Mouse (Mus musculus) hindbrain, embryonic 12.5 days (tissue): ENCODE results near the gene Epha3. TPM values are rescaled to one million over a fixed set of nuclear protein-coding genes. Genes with fewer than 3 reads are reported as not detected.

Source experiments
- ATAC-seq: fragments of 200-750 bp; cut with Nextera tagmentation; 2 replicates; pipeline ENCODE4 v1.8.0; 2017; ENCODE audit warnings: moderate TSS enrichment; ENCODE audit not compliant: low FRiP score
- H3K27ac ChIP-seq: fragments of 300-500 bp; sonication (generic); 2 replicates; pipeline ENCODE4 v1.5.1; 2016; ENCODE audit warnings: mild to moderate bottlenecking
- H3K27me3 ChIP-seq: fragments of 300-500 bp; sonication (generic); 2 replicates; pipeline ENCODE4 v1.6.1; 2016; ENCODE audit warnings: mild to moderate bottlenecking
- H3K36me3 ChIP-seq: fragments of 300-500 bp; sonication (generic); 2 replicates; pipeline ENCODE4 v1.6.1; 2016; ENCODE audit warnings: mild to moderate bottlenecking
- H3K4me1 ChIP-seq: fragments of 300-500 bp; sonication (generic); 2 replicates; pipeline ENCODE4 v1.6.1; 2016
- H3K4me2 ChIP-seq: fragments of 300-500 bp; sonication (generic); replicated peaks from 2 replicates; pipeline ENCODE4 v1.6.1; 2016; ENCODE audit warnings: mild to moderate bottlenecking
- H3K4me3 ChIP-seq: fragments of 300-500 bp; sonication (generic); 2 replicates; pipeline ENCODE4 v1.5.1; 2016; ENCODE audit warnings: mild to moderate bottlenecking
- H3K9ac ChIP-seq: fragments of 300-500 bp; sonication (generic); 2 replicates; pipeline ENCODE4 v1.6.1; 2016; ENCODE audit warnings: mild to moderate bottlenecking, moderate library complexity
- H3K9me3 ChIP-seq: fragments of 300-500 bp; sonication (generic); replicated peaks from 2 replicates; pipeline ENCODE4 v1.6.1; 2016; ENCODE audit warnings: mild to moderate bottlenecking
- WGBS: fragments of 180-500 bp; shearing (Covaris S2); methylation state at CpG from one replicate; pipeline ENCODE4 v1.1.7; 2016; 5-methylcytosine and 5-hydroxymethylcytosine counted together
- polyA plus RNA-seq: library from polyadenylated mRNA; unstranded; fragments of >200 nt; fragmentation: Nextera tagmentation; extraction: Ambion mirVana; gene quantifications from 2 replicates; pipeline ENCODE4 v1.2.1, GENCODE M21; 2016

The Epha3 gene
- polyA plus RNA-seq, 1 experiment from 2014 or later: 63.1 TPM

- H3K27ac ChIP-seq: no peak overlapping the region
- no peak overlapping the region for H3K9ac ChIP-seq
- H3K27me3 ChIP-seq: no peaks in the 10 kb centered on the region
- H3K9me3 ChIP-seq: no peaks in the 10 kb centered on the region
- H3K4me3 ChIP-seq: no peak overlapping the region
- no peaks in the 10 kb centered on the region for H3K4me1 ChIP-seq
- no peaks in the 10 kb centered on the region for H3K36me3 ChIP-seq
- H3K4me2 ChIP-seq: no peak overlapping the region
- WGBS: 74% methylated on average over 3 of the region's 3 CpGs
- ATAC-seq: no peak
These were observed 222.4 kb downstream of the Epha3 start for GRCm38 (mm10) chr16:63641603-63642002.

GRCm38 (mm10) chr16:63638701-63639100 lies 225.3 kb downstream of the Epha3 start:
- no peaks in the 10 kb centered on the region for H3K36me3 ChIP-seq
- no peaks in the 10 kb centered on the region for H3K4me1 ChIP-seq
- no peak overlapping the region for H3K4me2 ChIP-seq
- no peak overlapping the region for H3K9ac ChIP-seq
- no peak overlapping the region for H3K4me3 ChIP-seq
- no peak overlapping the region for H3K27ac ChIP-seq
- ATAC-seq: no peak
- WGBS: 37% methylated on average over 6 of the region's 6 CpGs
- H3K27me3 ChIP-seq: no peaks in the 10 kb centered on the region
- H3K9me3 ChIP-seq: no peaks in the 10 kb centered on the region

- WGBS: 94% methylated on average over 5 of the region's 5 CpGs
- H3K27me3 ChIP-seq: no peaks in the 10 kb centered on the region
- no peak overlapping the region for H3K27ac ChIP-seq
These were observed 230.2 kb downstream of the Epha3 start for GRCm38 (mm10) chr16:63633748-63634166.

GRCm38 (mm10) chr16:63625229-63625628 lies 238.7 kb downstream of the Epha3 start:
- Histone ChIP-seq H3K4me3 (no peak overlapping the region), H3K36me3 (no peaks in the 10 kb centered on the region), H3K27ac (no peak overlapping the region), H3K4me2 (no peak overlapping the region), H3K9me3 (no peaks in the 10 kb centered on the region), H3K27me3 (no peaks in the 10 kb centered on the region), H3K9ac (no peak overlapping the region), H3K4me1 (no peaks in the 10 kb centered on the region)
- no peak for ATAC-seq

More at GRCm38 (mm10) chr16:63633748-63634166, 230.2 kb downstream of the Epha3 start:
- Histone ChIP-seq H3K36me3 (no peaks in the 10 kb centered on the region), H3K4me2 (no peak overlapping the region), H3K4me3 (no peak overlapping the region), H3K9ac (no peak overlapping the region), H3K4me1 (no peaks in the 10 kb centered on the region), H3K9me3 (no peaks in the 10 kb centered on the region)
- ATAC-seq: no peak

GRCm38 (mm10) chr16:63621845-63622244 lies 242.1 kb downstream of the Epha3 start:
- Histone ChIP-seq H3K4me2 (no peak overlapping the region), H3K4me3 (no peak overlapping the region), H3K27me3 (no peaks in the 10 kb centered on the region), H3K9me3 (no peaks in the 10 kb centered on the region), H3K9ac (no peak overlapping the region), H3K27ac (no peak overlapping the region), H3K4me1 (no peaks in the 10 kb centered on the region), H3K36me3 (no peaks in the 10 kb centered on the region)
- no peak for ATAC-seq
- WGBS: 61% methylated on average over 6 of the region's 6 CpGs

- no peak overlapping the region for H3K27ac ChIP-seq
- no peak for ATAC-seq
- no peaks in the 10 kb centered on the region for H3K9me3 ChIP-seq
- no peaks in the 10 kb centered on the region for H3K4me1 ChIP-seq
- no peaks in the 10 kb centered on the region for H3K27me3 ChIP-seq
- H3K4me2 ChIP-seq: no peak overlapping the region
- no peak overlapping the region for H3K4me3 ChIP-seq
- H3K36me3 ChIP-seq: no peaks in the 10 kb centered on the region
- no peak overlapping the region for H3K9ac ChIP-seq
- 48% methylated on average over 3 of the region's 3 CpGs for WGBS
These were observed 248.6 kb downstream of the Epha3 start for GRCm38 (mm10) chr16:63615396-63615795.

GRCm38 (mm10) chr16:63613006-63613405 lies 251.0 kb downstream of the Epha3 start:
- H3K27ac ChIP-seq: no peak overlapping the region
- H3K9me3 ChIP-seq: no peaks in the 10 kb centered on the region
- no peaks in the 10 kb centered on the region for H3K4me1 ChIP-seq
- H3K4me2 ChIP-seq: no peak overlapping the region
- no peak overlapping the region for H3K4me3 ChIP-seq
- H3K27me3 ChIP-seq: no peaks in the 10 kb centered on the region
- H3K9ac ChIP-seq: no peak overlapping the region
- ATAC-seq: no peak
- H3K36me3 ChIP-seq: no peaks in the 10 kb centered on the region
- 77% methylated on average over 4 of the region's 4 CpGs for WGBS

- no peaks in the 10 kb centered on the region for H3K27me3 ChIP-seq
- H3K4me3 ChIP-seq: no peak overlapping the region
- ATAC-seq: no peak
- no peak overlapping the region for H3K9ac ChIP-seq
- no peak overlapping the region for H3K27ac ChIP-seq
- 51% methylated on average over 3 of the region's 3 CpGs for WGBS
- no peaks in the 10 kb centered on the region for H3K36me3 ChIP-seq
- H3K4me2 ChIP-seq: no peak overlapping the region
- no peaks in the 10 kb centered on the region for H3K9me3 ChIP-seq
- H3K4me1 ChIP-seq: no peaks in the 10 kb centered on the region
These were observed 263.7 kb downstream of the Epha3 start for GRCm38 (mm10) chr16:63600229-63600628.

GRCm38 (mm10) chr16:63594656-63595055 lies 269.3 kb downstream of the Epha3 start:
- H3K27ac ChIP-seq: no peak overlapping the region
- H3K9ac ChIP-seq: no peak overlapping the region
- H3K27me3 ChIP-seq: no peaks in the 10 kb centered on the region
- no peaks in the 10 kb centered on the region for H3K4me1 ChIP-seq
- H3K4me2 ChIP-seq: no peak overlapping the region
- H3K36me3 ChIP-seq: 0 out of 2 replicates have a peak, but pooled peaks cover 3% of the 10 kb centered on the region
- ATAC-seq: no peak
- H3K4me3 ChIP-seq: no peak overlapping the region
- H3K9me3 ChIP-seq: no peaks in the 10 kb centered on the region
- WGBS: 83% methylated on average over 4 of the region's 4 CpGs

GRCm38 (mm10) chr16:63569746-63570145 lies 294.2 kb downstream of the Epha3 start:
- WGBS: 83% methylated on average over 4 of the region's 4 CpGs
- no peak for ATAC-seq
- Histone ChIP-seq H3K9ac (no peak overlapping the region), H3K36me3 (no peaks in the 10 kb centered on the region), H3K4me2 (no peak overlapping the region), H3K4me3 (no peak overlapping the region), H3K9me3 (no peaks in the 10 kb centered on the region), H3K4me1 (no peaks in the 10 kb centered on the region), H3K27me3 (no peaks in the 10 kb centered on the region), H3K27ac (no peak overlapping the region)

GRCm38 (mm10) chr16:63566106-63566836 lies 297.7 kb downstream of the Epha3 start:
- H3K27ac ChIP-seq: no peak overlapping the region
- no peak for ATAC-seq
- H3K27me3 ChIP-seq: no peaks in the 10 kb centered on the region
- no peaks in the 10 kb centered on the region for H3K4me1 ChIP-seq
- H3K4me2 ChIP-seq: no peak overlapping the region
- H3K9me3 ChIP-seq: no peaks in the 10 kb centered on the region
- no peak overlapping the region for H3K4me3 ChIP-seq
- 90% methylated on average over 17 of the region's 17 CpGs for WGBS
- H3K9ac ChIP-seq: no peak overlapping the region
- no peaks in the 10 kb centered on the region for H3K36me3 ChIP-seq

GRCm38 (mm10) chr16:63556410-63557146 lies 307.4 kb downstream of the Epha3 start:
- Histone ChIP-seq H3K4me1 (0 out of 2 replicates have a peak, but pooled peaks cover 2% of the 10 kb centered on the region), H3K4me3 (no peak overlapping the region), H3K9ac (no peak overlapping the region), H3K9me3 (no peaks in the 10 kb centered on the region), H3K4me2 (no peak overlapping the region), H3K36me3 (no peaks in the 10 kb centered on the region), H3K27me3 (no peaks in the 10 kb centered on the region), H3K27ac (no peak overlapping the region)
- no peak for ATAC-seq
- WGBS: 50% methylated on average over 6 of the region's 6 CpGs

- no peaks in the 10 kb centered on the region for H3K9me3 ChIP-seq
- no peak overlapping the region for H3K4me2 ChIP-seq
- no peaks in the 10 kb centered on the region for H3K36me3 ChIP-seq
- WGBS: 87% methylated on average over 7 of the region's 7 CpGs
- no peaks in the 10 kb centered on the region for H3K27me3 ChIP-seq
- H3K9ac ChIP-seq: no peak overlapping the region
- ATAC-seq: no peak
- no peak overlapping the region for H3K27ac ChIP-seq
- H3K4me1 ChIP-seq: 0 out of 2 replicates have a peak, but pooled peaks cover 2% of the 10 kb centered on the region
- no peak overlapping the region for H3K4me3 ChIP-seq
These were observed 311.4 kb downstream of the Epha3 start for GRCm38 (mm10) chr16:63552531-63552930.
